Mouse (Mus musculus) embryonic facial prominence, embryonic 12.5 days (tissue): Measurements from ENCODE around the gene Kdm1b. TPM values are rescaled to one million over a fixed set of nuclear protein-coding genes. Genes with fewer than 3 reads are reported as not detected.
A peak's percentile ranks its signal among the peaks of the same experiment; 100 is the strongest.

Experiments used
- ATAC-seq: fragments of 200-750 bp; cut with Nextera tagmentation; 2 replicates; pipeline ENCODE4 v1.8.0; 2017; ENCODE audit not compliant: insufficient number of reproducible peaks, insufficient read depth, low FRiP score, low TSS enrichment
- H3K27ac ChIP-seq: fragments of 300-500 bp; sonication (generic); 2 replicates; pipeline ENCODE4 v1.5.1; 2016; ENCODE audit warnings: mild to moderate bottlenecking
- H3K27me3 ChIP-seq: fragments of 300-500 bp; sonication (generic); 2 replicates; pipeline ENCODE4 v1.6.1; 2016; ENCODE audit warnings: mild to moderate bottlenecking, moderate library complexity
- H3K36me3 ChIP-seq: fragments of 300-500 bp; sonication (generic); 2 replicates; pipeline ENCODE4 v1.6.1; 2016; ENCODE audit warnings: mild to moderate bottlenecking
- H3K4me1 ChIP-seq: fragments of 300-500 bp; sonication (generic); 2 replicates; pipeline ENCODE4 v1.6.1; 2016
- H3K4me2 ChIP-seq: fragments of 300-500 bp; sonication (generic); replicated peaks from 2 replicates; pipeline ENCODE4 v1.6.1; 2016; ENCODE audit warnings: mild to moderate bottlenecking, moderate library complexity
- H3K4me3 ChIP-seq: fragments of 300-500 bp; sonication (generic); 2 replicates; pipeline ENCODE4 v1.5.1; 2016; ENCODE audit warnings: mild to moderate bottlenecking
- H3K9ac ChIP-seq: fragments of 300-500 bp; sonication (generic); 2 replicates; pipeline ENCODE4 v1.6.1; 2016; ENCODE audit warnings: mild to moderate bottlenecking, moderate library complexity
- H3K9me3 ChIP-seq: fragments of 300-500 bp; sonication (generic); 2 replicates; pipeline ENCODE4 v1.6.1; 2016; ENCODE audit warnings: mild to moderate bottlenecking, moderate library complexity
- WGBS: fragments of 180-500 bp; shearing (Covaris S2); methylation state at CpG from one replicate; pipeline ENCODE4 v1.1.7; 2016; 5-methylcytosine and 5-hydroxymethylcytosine counted together
- polyA plus RNA-seq: library from polyadenylated mRNA; unstranded; fragments of >200 nt; fragmentation: Nextera tagmentation; extraction: Ambion mirVana; gene quantifications from 2 replicates; pipeline ENCODE4 v1.2.1, GENCODE M21; 2016

The Kdm1b gene
- polyA plus RNA-seq = 14.5 and 14.8 TPM in 2 replicates

GRCm38 (mm10) chr13:47043030-47043680, at the start of gene Kdm1b:
Gene Kdm1b (plus strand): TSS chr13:47043499.
- Histone ChIP-seq H3K9me3 (no peaks in the 10 kb centered on the region), H3K4me3 (peak within 1 kb of the TSS; percentile 90), H3K4me2 (peak within 1 kb of the TSS; percentile 99), H3K27me3 (no peaks in the 10 kb centered on the region), H3K9ac (peak within 1 kb of the TSS; percentile 79), H3K4me1 (peaks cover 4% of the 10 kb centered on the region; the same call in 1 of the 2 replicates), H3K36me3 (no peaks in the 10 kb centered on the region), H3K27ac (peak within 1 kb of the TSS; percentile 42)
- WGBS = under 1% methylated on average over 48 of the region's 48 CpGs
- peak; percentile 93 for ATAC-seq

GRCm38 (mm10) chr13:46997355-46997754, 45.9 kb upstream of the Kdm1b start:
- Histone ChIP-seq H3K27ac (no peak overlapping the region), H3K27me3 (no peaks in the 10 kb centered on the region), H3K4me3 (no peak overlapping the region), H3K9me3 (no peaks in the 10 kb centered on the region), H3K36me3 (no peaks in the 10 kb centered on the region), H3K4me2 (no peak overlapping the region), H3K4me1 (no peaks in the 10 kb centered on the region), H3K9ac (no peak overlapping the region)
- no peak for ATAC-seq
- WGBS = 68% methylated on average over 4 of the region's 4 CpGs

- Histone ChIP-seq H3K9ac (no peak overlapping the region), H3K27ac (no peak overlapping the region), H3K4me2 (no peak overlapping the region), H3K36me3 (no peaks in the 10 kb centered on the region), H3K4me3 (no peak overlapping the region), H3K9me3 (no peaks in the 10 kb centered on the region), H3K4me1 (no peaks in the 10 kb centered on the region), H3K27me3 (no peaks in the 10 kb centered on the region)
- WGBS = 67% methylated on average over 5 of the region's 5 CpGs
- no peak for ATAC-seq
Measured at GRCm38 (mm10) chr13:46999498-46999897, 43.8 kb upstream of the Kdm1b start.

GRCm38 (mm10) chr13:47001590-47001989, 41.7 kb upstream of the Kdm1b start:
- no peak for ATAC-seq
- Histone ChIP-seq H3K4me1 (no peaks in the 10 kb centered on the region), H3K9me3 (no peaks in the 10 kb centered on the region), H3K27me3 (no peaks in the 10 kb centered on the region), H3K4me2 (no peak overlapping the region), H3K36me3 (no peaks in the 10 kb centered on the region), H3K27ac (no peak overlapping the region), H3K9ac (no peak overlapping the region), H3K4me3 (no peak overlapping the region)
- 88% methylated on average over 4 of the region's 4 CpGs for WGBS

- no peaks in the 10 kb centered on the region for H3K36me3 ChIP-seq
- peak overlapping the region; percentile 49 for H3K4me3 ChIP-seq
- H3K9me3 ChIP-seq = peaks cover 29% of the 10 kb centered on the region
- WGBS = 65% methylated on average over 10 of the region's 10 CpGs
- 0 out of 2 replicates have a peak, but pooled peaks cover 11% of the 10 kb centered on the region for H3K27me3 ChIP-seq
- no peak for ATAC-seq
- H3K4me1 ChIP-seq = 0 out of 2 replicates have a peak, but pooled peaks cover 4% of the 10 kb centered on the region
- no peak overlapping the region for H3K27ac ChIP-seq
- no peak overlapping the region for H3K9ac ChIP-seq
- H3K4me2 ChIP-seq = peak overlapping the region; percentile 94
Measured at GRCm38 (mm10) chr13:47013740-47014139, 29.6 kb upstream of the Kdm1b start.

GRCm38 (mm10) chr13:47014334-47015194, 28.7 kb upstream of the Kdm1b start, which contains the start of gene Nhlrc1:
Gene Nhlrc1 (minus strand): TSS chr13:47014850.
- Histone ChIP-seq H3K27ac (no peak within 1 kb of the TSS), H3K9ac (peak within 1 kb of the TSS; percentile 52), H3K4me3 (peak within 1 kb of the TSS; percentile 49), H3K4me1 (0 out of 2 replicates have a peak, but pooled peaks cover 4% of the 10 kb centered on the region), H3K27me3 (0 out of 2 replicates have a peak, but pooled peaks cover 11% of the 10 kb centered on the region), H3K36me3 (no peaks in the 10 kb centered on the region), H3K9me3 (peaks cover 23% of the 10 kb centered on the region), H3K4me2 (peak within 1 kb of the TSS; percentile 94)
- ATAC-seq = peak; percentile 52
- WGBS = 3% methylated on average over 73 of the region's 73 CpGs

- Histone ChIP-seq H3K27ac (no peak overlapping the region), H3K9me3 (peaks cover 17% of the 10 kb centered on the region), H3K4me3 (peak overlapping the region; percentile 49; the same call in 1 of the 2 replicates), H3K4me1 (0 out of 2 replicates have a peak, but pooled peaks cover 4% of the 10 kb centered on the region), H3K4me2 (peak overlapping the region; percentile 94), H3K9ac (peak overlapping the region; percentile 52), H3K36me3 (no peaks in the 10 kb centered on the region), H3K27me3 (0 out of 2 replicates have a peak, but pooled peaks cover 11% of the 10 kb centered on the region)
- WGBS = 43% methylated on average over 5 of the region's 5 CpGs
- ATAC-seq = no peak
Measured at GRCm38 (mm10) chr13:47015195-47015501, 28.2 kb upstream of the Kdm1b start.

- Histone ChIP-seq H3K4me3 (no peak overlapping the region), H3K27ac (no peak overlapping the region), H3K9me3 (0 out of 2 replicates have a peak, but pooled peaks cover 3% of the 10 kb centered on the region), H3K27me3 (0 out of 2 replicates have a peak, but pooled peaks cover 11% of the 10 kb centered on the region), H3K4me1 (0 out of 2 replicates have a peak, but pooled peaks cover 4% of the 10 kb centered on the region), H3K36me3 (no peaks in the 10 kb centered on the region), H3K9ac (no peak overlapping the region), H3K4me2 (no peak overlapping the region)
- 55% methylated on average over 5 of the region's 5 CpGs for WGBS
- no peak for ATAC-seq
Measured at GRCm38 (mm10) chr13:47017259-47017658, 26.0 kb upstream of the Kdm1b start.

GRCm38 (mm10) chr13:47019774-47020173, 23.5 kb upstream of the Kdm1b start:
- ATAC-seq = no peak
- no peak overlapping the region for H3K4me3 ChIP-seq
- H3K36me3 ChIP-seq = no peaks in the 10 kb centered on the region
- H3K27me3 ChIP-seq = 0 out of 2 replicates have a peak, but pooled peaks cover 3% of the 10 kb centered on the region
- H3K27ac ChIP-seq = no peak overlapping the region
- no peak overlapping the region for H3K9ac ChIP-seq
- H3K4me1 ChIP-seq = no peaks in the 10 kb centered on the region
- H3K4me2 ChIP-seq = no peak overlapping the region
- H3K9me3 ChIP-seq = no peaks in the 10 kb centered on the region
- WGBS = 87% methylated on average over 7 of the region's 7 CpGs

- Histone ChIP-seq H3K27ac (no peak overlapping the region), H3K4me1 (no peaks in the 10 kb centered on the region), H3K4me3 (no peak overlapping the region), H3K9ac (no peak overlapping the region), H3K36me3 (no peaks in the 10 kb centered on the region), H3K9me3 (no peaks in the 10 kb centered on the region), H3K27me3 (no peaks in the 10 kb centered on the region), H3K4me2 (no peak overlapping the region)
- WGBS = 75% methylated on average over 7 of the region's 7 CpGs
- no peak for ATAC-seq
Measured at GRCm38 (mm10) chr13:47020798-47021197, 22.5 kb upstream of the Kdm1b start.

- H3K4me3 ChIP-seq = no peak overlapping the region
- 0 out of 2 replicates have a peak, but pooled peaks cover 4% of the 10 kb centered on the region for H3K4me1 ChIP-seq
- H3K4me2 ChIP-seq = no peak overlapping the region
- no peak for ATAC-seq
- H3K27ac ChIP-seq = no peak overlapping the region
- H3K9me3 ChIP-seq = no peaks in the 10 kb centered on the region
- H3K9ac ChIP-seq = no peak overlapping the region
- 89% methylated on average over 17 of the region's 17 CpGs for WGBS
- no peaks in the 10 kb centered on the region for H3K36me3 ChIP-seq
- H3K27me3 ChIP-seq = no peaks in the 10 kb centered on the region
Measured at GRCm38 (mm10) chr13:47030376-47031107, 12.8 kb upstream of the Kdm1b start.
